Mouse (Mus musculus): ENCODE measurements around the gene Zcwpw1. TPM values are rescaled to one million over a fixed set of nuclear protein-coding genes. Genes with fewer than 3 reads are reported as not detected.

The Zcwpw1 gene
- total and polyA plus RNA-seq, 3 experiments = 11.1 to 16.0 TPM; not detected in 1

DNA sequence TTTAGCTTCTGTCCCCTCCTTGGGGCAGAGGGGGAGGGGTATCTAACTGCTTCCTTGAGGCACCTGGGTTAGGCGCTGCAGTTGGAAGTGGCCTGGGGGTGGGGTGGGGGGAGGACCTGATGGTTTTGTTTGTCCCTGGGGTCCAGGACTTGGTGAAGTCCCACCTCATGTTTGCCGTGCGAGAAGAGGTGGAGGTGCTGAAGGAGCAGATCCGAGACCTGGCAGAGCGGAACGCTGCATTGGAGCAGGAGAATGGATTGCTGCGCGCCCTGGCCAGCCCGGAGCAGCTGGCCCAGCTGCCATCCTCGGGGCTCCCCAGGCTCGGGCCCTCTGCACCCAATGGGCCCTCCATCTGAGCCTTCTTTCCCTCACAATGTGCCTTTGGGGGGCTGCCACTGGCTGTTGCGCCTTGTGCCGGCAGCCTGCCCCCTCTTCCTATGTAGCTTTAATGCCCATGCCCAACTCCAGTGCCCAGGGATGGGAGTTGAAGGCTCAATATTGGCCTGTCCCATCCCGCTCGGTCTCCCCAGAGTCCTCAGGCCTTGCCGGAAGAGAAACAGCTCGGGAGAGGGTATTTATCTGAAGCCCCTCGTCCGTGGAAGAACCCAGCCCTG is 28.6 kb upstream of the Zcwpw1 start:
- no peaks in the 10 kb centered on the region for H3K4me1 ChIP-seq (ENCODE audit: control insufficient read depth in 1 of 2, insufficient read depth in 2 of 2, low read length in 2 of 2)

GRCm38 (mm10) chr5:137759971-137760412 is 27.6 kb upstream of the Zcwpw1 start:
- H3K36me3 ChIP-seq (ENCODE audit: control insufficient read depth in 1 of 2, insufficient read depth in 2 of 2, low read length in 2 of 2) = no peaks in the 10 kb centered on the region; a peak in 2 of 4 replicates
- no peak overlapping the region for H3K27ac ChIP-seq (ENCODE audit: control insufficient read depth, low read depth, low read length)
- no peak overlapping the region for H3K9ac ChIP-seq (ENCODE audit: control insufficient read depth, low read depth, low read length, poor library complexity, severe bottlenecking)
- TF ChIP-seq CHD2 (IDR thresholded peaks at IDR 0.05; ENCODE audit: low read length) (no peak), ZNF384 (IDR thresholded peaks at IDR 0.05; ENCODE audit: low read depth, low read length) (no peak), MYB (IDR thresholded peaks at IDR 0.05; ENCODE audit: low read depth, low read length) (no peak), GATA1 (IDR thresholded peaks at IDR 0.05; ENCODE audit: low read depth, low read length) (no peak), GABPA (IDR thresholded peaks at IDR 0.05; ENCODE audit: low read depth, low read length) (no peak), USF2 (IDR thresholded peaks at IDR 0.05; ENCODE audit: borderline replicate concordance in 1 of 2, insufficient read depth in 1 of 2, low read depth in 1 of 2, low read length in 2 of 2) (no peak), JUND (IDR thresholded peaks at IDR 0.05; ENCODE audit: low read depth, low read length) (no peak), POLR2AphosphoS2 (IDR thresholded peaks at IDR 0.05; ENCODE audit: low read length) (peak; percentile 67; the same call in 1 of the 2 replicates), KAT2A (conservative IDR thresholded peaks at IDR 0.05; ENCODE audit: low read depth, low read length) (no peak), TCF12 (IDR thresholded peaks at IDR 0.05; ENCODE audit: low read depth, low read length) (peak; percentile 32; the same call in 1 of the 2 replicates), MYC (IDR thresholded peaks at IDR 0.05; ENCODE audit: low read depth, low read length) (0 out of 2 replicates have a peak, but pooled peaks have one; percentile 35), RCOR1 (IDR thresholded peaks at IDR 0.05; ENCODE audit: low read depth, low read length) (0 out of 2 replicates have a peak, but pooled peaks have one; percentile 18), UBTF (IDR thresholded peaks at IDR 0.05; ENCODE audit: borderline replicate concordance, insufficient read depth, low read depth, low read length) (no peak), USF1 (IDR thresholded peaks at IDR 0.05; ENCODE audit: low read depth, low read length) (peak; percentile 44; the same call in 1 of the 2 replicates), NELFE (IDR thresholded peaks at IDR 0.05; ENCODE audit: low read depth, low read length) (no peak), CTCF (IDR thresholded peaks at IDR 0.05 in 2 of 3, conservative IDR thresholded peaks at IDR 0.05 in 1 of 3; ENCODE audit: control insufficient read depth in 1 of 3, insufficient read depth in 1 of 3, low read depth in 2 of 3, low read length in 3 of 3, poor library complexity in 1 of 3, severe bottlenecking in 1 of 3) (peak; percentile 91 to 96 (median 94)), ELF1 (IDR thresholded peaks at IDR 0.05; ENCODE audit: low read depth, low read length) (no peak), POLR2A (IDR thresholded peaks at IDR 0.05; ENCODE audit: control insufficient read depth in 1 of 2, insufficient read depth in 1 of 2, low read depth in 1 of 2, low read length in 2 of 2, poor library complexity in 1 of 2) (peak in 1 of 2 experiments; percentile 25; a peak in 1 of 4 replicates), ZKSCAN1 (IDR thresholded peaks at IDR 0.05; ENCODE audit: low read depth, low read length) (no peak), BHLHE40 (IDR thresholded peaks at IDR 0.05; ENCODE audit: borderline replicate concordance, low read depth, low read length) (0 out of 2 replicates have a peak, but pooled peaks have one; percentile 28), TAL1 (IDR thresholded peaks at IDR 0.05; ENCODE audit: low read length) (no peak), HCFC1 (IDR thresholded peaks at IDR 0.05; ENCODE audit: low read depth, low read length) (peak; percentile 53; the same call in 1 of the 2 replicates), NRF1 (IDR thresholded peaks at IDR 0.05; ENCODE audit: insufficient read depth, low read depth, low read length, poor library complexity, severe bottlenecking) (no peak)

More for the DNA sequence above, 28.6 kb upstream of the Zcwpw1 start:
- no peak for DNase-seq (ENCODE audit: low read depth, low spot score)
- H3K79me2 ChIP-seq (ENCODE audit: control insufficient read depth, insufficient read depth, low read length, poor library complexity) = no peaks in the 10 kb centered on the region
- TF ChIP-seq USF2 (IDR thresholded peaks at IDR 0.05; ENCODE audit: borderline replicate concordance in 1 of 2, insufficient read depth in 1 of 2, low read depth in 1 of 2, low read length in 2 of 2) (no peak), RCOR1 (IDR thresholded peaks at IDR 0.05; ENCODE audit: low read depth, low read length) (no peak), MAX (IDR thresholded peaks at IDR 0.05; ENCODE audit: low read length) (no peak), BHLHE40 (IDR thresholded peaks at IDR 0.05; ENCODE audit: borderline replicate concordance, low read depth, low read length) (no peak), ZNF384 (IDR thresholded peaks at IDR 0.05; ENCODE audit: low read depth, low read length) (no peak), ETS1 (IDR thresholded peaks at IDR 0.05; ENCODE audit: low read depth, low read length) (no peak), ZC3H11A (IDR thresholded peaks at IDR 0.05; ENCODE audit: low read depth, low read length) (no peak), CTCF (IDR thresholded peaks at IDR 0.05 in 2 of 3, conservative IDR thresholded peaks at IDR 0.05 in 1 of 3; ENCODE audit: control insufficient read depth in 1 of 3, insufficient read depth in 1 of 3, low read depth in 2 of 3, low read length in 3 of 3, poor library complexity in 1 of 3, severe bottlenecking in 1 of 3) (no peak), GATA1 (IDR thresholded peaks at IDR 0.05; ENCODE audit: low read depth, low read length) (no peak), KAT2A (conservative IDR thresholded peaks at IDR 0.05; ENCODE audit: low read depth, low read length) (no peak), HCFC1 (IDR thresholded peaks at IDR 0.05; ENCODE audit: low read depth, low read length) (no peak), MEF2A (IDR thresholded peaks at IDR 0.05; ENCODE audit: extremely low read depth, insufficient replicate concordance, low read depth, low read length, poor library complexity, severe bottlenecking) (no peak), POLR2AphosphoS5 (IDR thresholded peaks at IDR 0.05; ENCODE audit: borderline replicate concordance, low read depth, low read length) (no peak), MAZ (IDR thresholded peaks at IDR 0.05; ENCODE audit: low read depth, low read length) (no peak), GABPA (IDR thresholded peaks at IDR 0.05; ENCODE audit: low read depth, low read length) (no peak), NRF1 (IDR thresholded peaks at IDR 0.05; ENCODE audit: insufficient read depth, low read depth, low read length, poor library complexity, severe bottlenecking) (no peak), POLR2A (IDR thresholded peaks at IDR 0.05; ENCODE audit: control insufficient read depth in 1 of 2, insufficient read depth in 1 of 2, low read depth in 1 of 2, low read length in 2 of 2, poor library complexity in 1 of 2) (no peak)
- no peak overlapping the region for H3K27ac ChIP-seq (ENCODE audit: control insufficient read depth, low read depth, low read length)
- H3K4me3 ChIP-seq (ENCODE audit: control insufficient read depth in 1 of 2, insufficient read depth in 1 of 2, low read depth in 2 of 2, low read length in 2 of 2) = no peak overlapping the region
- no peak overlapping the region for H3K9ac ChIP-seq (ENCODE audit: control insufficient read depth, low read depth, low read length, poor library complexity, severe bottlenecking)
- no peaks in the 10 kb centered on the region for H3K27me3 ChIP-seq (ENCODE audit: control insufficient read depth in 1 of 2, insufficient read depth in 2 of 2, low read length in 2 of 2)
- no peaks in the 10 kb centered on the region; a peak in 2 of 4 replicates for H3K36me3 ChIP-seq (ENCODE audit: control insufficient read depth in 1 of 2, insufficient read depth in 2 of 2, low read length in 2 of 2)
- no peaks in the 10 kb centered on the region for H3K9me3 ChIP-seq (replicated peaks; ENCODE audit: insufficient read depth, low read length)

More at GRCm38 (mm10) chr5:137759971-137760412, 27.6 kb upstream of the Zcwpw1 start:
- Histone ChIP-seq H3K79me2 (ENCODE audit: control insufficient read depth, insufficient read depth, low read length, poor library complexity) (no peaks in the 10 kb centered on the region), H3K4me1 (ENCODE audit: control insufficient read depth in 1 of 2, insufficient read depth in 2 of 2, low read length in 2 of 2) (no peaks in the 10 kb centered on the region), H3K4me3 (ENCODE audit: control insufficient read depth in 1 of 2, insufficient read depth in 1 of 2, low read depth in 2 of 2, low read length in 2 of 2) (no peak overlapping the region), H3K9me3 (replicated peaks; ENCODE audit: insufficient read depth, low read length) (no peaks in the 10 kb centered on the region), H3K27me3 (ENCODE audit: control insufficient read depth in 1 of 2, insufficient read depth in 2 of 2, low read length in 2 of 2) (no peaks in the 10 kb centered on the region)
- peak; percentile 92 for DNase-seq (ENCODE audit: low read depth, low spot score)
